Mouse (Mus musculus): ENCODE measurements around the gene Slc9b2. TPM values are rescaled to one million over a fixed set of nuclear protein-coding genes. Genes with fewer than 3 reads are reported as not detected.

Gene Slc9b2
- polyA plus RNA-seq, 1 experiment = 1.4 TPM

- Histone ChIP-seq H3K27ac (ENCODE audit: insufficient read depth, low read length) (no peak overlapping the region), H3K4me3 (ENCODE audit: insufficient read depth, low read length) (no peak overlapping the region), H3K4me1 (ENCODE audit: control insufficient read depth, insufficient read depth, low read length) (no peaks in the 10 kb centered on the region)
- TF ChIP-seq CTCF (IDR thresholded peaks at IDR 0.05; ENCODE audit: borderline replicate concordance, insufficient read depth, low read length) (no peak), POLR2A (IDR thresholded peaks at IDR 0.05; ENCODE audit: low read depth, low read length) (no peak)
Measured at GRCm38 (mm10) chr3:135328560-135328959, 21.1 kb downstream of the Slc9b2 start.

- Histone ChIP-seq H3K4me1 (ENCODE audit: control insufficient read depth, insufficient read depth, low read length) (no peaks in the 10 kb centered on the region), H3K27ac (ENCODE audit: insufficient read depth, low read length) (no peak overlapping the region), H3K4me3 (ENCODE audit: insufficient read depth, low read length) (no peak overlapping the region)
- TF ChIP-seq CTCF (IDR thresholded peaks at IDR 0.05; ENCODE audit: borderline replicate concordance, insufficient read depth, low read length) = no peak
- no peak for TF ChIP-seq POLR2A (IDR thresholded peaks at IDR 0.05; ENCODE audit: low read depth, low read length)
Measured at GRCm38 (mm10) chr3:135332691-135333090, 25.2 kb downstream of the Slc9b2 start.

GRCm38 (mm10) chr3:135333763-135334162 is 26.3 kb downstream of the Slc9b2 start:
- Histone ChIP-seq H3K27ac (ENCODE audit: insufficient read depth, low read length) (no peak overlapping the region), H3K4me1 (ENCODE audit: control insufficient read depth, insufficient read depth, low read length) (no peaks in the 10 kb centered on the region), H3K4me3 (ENCODE audit: insufficient read depth, low read length) (no peak overlapping the region)
- TF ChIP-seq CTCF (IDR thresholded peaks at IDR 0.05; ENCODE audit: borderline replicate concordance, insufficient read depth, low read length) = no peak
- no peak for TF ChIP-seq POLR2A (IDR thresholded peaks at IDR 0.05; ENCODE audit: low read depth, low read length)

- H3K4me3 ChIP-seq (ENCODE audit: insufficient read depth, low read length) = no peak within 1 kb of the TSS
- TF ChIP-seq POLR2A (IDR thresholded peaks at IDR 0.05; ENCODE audit: low read depth, low read length) = no peak
- TF ChIP-seq CTCF (IDR thresholded peaks at IDR 0.05; ENCODE audit: borderline replicate concordance, insufficient read depth, low read length) = no peak
- no peaks in the 10 kb centered on the region for H3K4me1 ChIP-seq (ENCODE audit: control insufficient read depth, insufficient read depth, low read length)
- H3K27ac ChIP-seq (ENCODE audit: insufficient read depth, low read length) = no peak within 1 kb of the TSS
Measured at GRCm38 (mm10) chr3:135347739-135348264, 40.3 kb downstream of the Slc9b2 start, which contains the start of gene Slc9b1. Slc9b1 (plus strand) TSS chr3:135348029.

GRCm38 (mm10) chr3:135349022-135349421 is 41.5 kb downstream of the Slc9b2 start:
- H3K4me1 ChIP-seq (ENCODE audit: control insufficient read depth, insufficient read depth, low read length) = no peaks in the 10 kb centered on the region
- no peak overlapping the region for H3K4me3 ChIP-seq (ENCODE audit: insufficient read depth, low read length)
- no peak overlapping the region for H3K27ac ChIP-seq (ENCODE audit: insufficient read depth, low read length)
- TF ChIP-seq POLR2A (IDR thresholded peaks at IDR 0.05; ENCODE audit: low read depth, low read length) = no peak
- no peak for TF ChIP-seq CTCF (IDR thresholded peaks at IDR 0.05; ENCODE audit: borderline replicate concordance, insufficient read depth, low read length)

- Histone ChIP-seq H3K4me1 (ENCODE audit: control insufficient read depth, insufficient read depth, low read length) (no peaks in the 10 kb centered on the region), H3K4me3 (ENCODE audit: insufficient read depth, low read length) (no peak overlapping the region), H3K27ac (ENCODE audit: insufficient read depth, low read length) (no peak overlapping the region)
- no peak for TF ChIP-seq CTCF (IDR thresholded peaks at IDR 0.05; ENCODE audit: borderline replicate concordance, insufficient read depth, low read length)
- no peak for TF ChIP-seq POLR2A (IDR thresholded peaks at IDR 0.05; ENCODE audit: low read depth, low read length)
Measured at GRCm38 (mm10) chr3:135351857-135352256, 44.4 kb downstream of the Slc9b2 start.

- no peak for TF ChIP-seq POLR2A (IDR thresholded peaks at IDR 0.05; ENCODE audit: low read depth, low read length)
- no peak for TF ChIP-seq CTCF (IDR thresholded peaks at IDR 0.05; ENCODE audit: borderline replicate concordance, insufficient read depth, low read length)
- H3K4me1 ChIP-seq (ENCODE audit: control insufficient read depth, insufficient read depth, low read length) = no peaks in the 10 kb centered on the region
- H3K27ac ChIP-seq (ENCODE audit: insufficient read depth, low read length) = no peak overlapping the region
- no peak overlapping the region for H3K4me3 ChIP-seq (ENCODE audit: insufficient read depth, low read length)
Measured at GRCm38 (mm10) chr3:135357394-135357793, 49.9 kb downstream of the Slc9b2 start.

- H3K4me1 ChIP-seq (ENCODE audit: control insufficient read depth, insufficient read depth, low read length) = peaks cover 3% of the 10 kb centered on the region; the same call in 1 of the 2 replicates
- H3K27ac ChIP-seq (ENCODE audit: insufficient read depth, low read length) = no peak overlapping the region
- no peak overlapping the region for H3K4me3 ChIP-seq (ENCODE audit: insufficient read depth, low read length)
- no peak for TF ChIP-seq CTCF (IDR thresholded peaks at IDR 0.05; ENCODE audit: borderline replicate concordance, insufficient read depth, low read length)
- no peak for TF ChIP-seq POLR2A (IDR thresholded peaks at IDR 0.05; ENCODE audit: low read depth, low read length)
Measured at GRCm38 (mm10) chr3:135375836-135376235, 68.3 kb downstream of the Slc9b2 start.

- Histone ChIP-seq H3K4me1 (ENCODE audit: control insufficient read depth, insufficient read depth, low read length) (peaks cover 3% of the 10 kb centered on the region; the same call in 1 of the 2 replicates), H3K27ac (ENCODE audit: insufficient read depth, low read length) (no peak overlapping the region), H3K4me3 (ENCODE audit: insufficient read depth, low read length) (no peak overlapping the region)
- no peak for TF ChIP-seq CTCF (IDR thresholded peaks at IDR 0.05; ENCODE audit: borderline replicate concordance, insufficient read depth, low read length)
Measured at GRCm38 (mm10) chr3:135377445-135377844, 69.9 kb downstream of the Slc9b2 start.

- no peak for TF ChIP-seq POLR2A (IDR thresholded peaks at IDR 0.05; ENCODE audit: low read depth, low read length)
- no peak for TF ChIP-seq CTCF (IDR thresholded peaks at IDR 0.05; ENCODE audit: borderline replicate concordance, insufficient read depth, low read length)
- H3K4me1 ChIP-seq (ENCODE audit: control insufficient read depth, insufficient read depth, low read length) = peaks cover 3% of the 10 kb centered on the region; the same call in 1 of the 2 replicates
- no peak overlapping the region for H3K27ac ChIP-seq (ENCODE audit: insufficient read depth, low read length)
- H3K4me3 ChIP-seq (ENCODE audit: insufficient read depth, low read length) = no peak overlapping the region
Measured at GRCm38 (mm10) chr3:135379868-135380267, 72.4 kb downstream of the Slc9b2 start.

Measured in embryonic fibroblast, embryonic 13.5 days (primary cell).